Mouse (Mus musculus): ENCODE data around the gene Ftsj3. TPM values are rescaled to one million over a fixed set of nuclear protein-coding genes. Genes with fewer than 3 reads are reported as not detected.

The Ftsj3 gene
- 10 to 100 TPM; 24.2 to 34.4 (median 29.6) TPM for total RNA-seq (2022)

- DNase-seq (ENCODE audit: low spot score in 2 of 2): peak; percentile 94 to 99
These were observed at the start of gene Ftsj3, which contains the start of gene Psmc5 for GRCm38 (mm10) chr11:106255685-106256451. Ftsj3 (minus strand) TSS chr11:106256079. Psmc5 (plus strand) TSS chr11:106256154.

GRCm38 (mm10) chr11:106305348-106306064 lies 49.6 kb upstream of the Ftsj3 start:
- DNase-seq (ENCODE audit: low spot score in 2 of 2): no peak

GRCm38 (mm10) chr11:106302634-106303033 lies 46.8 kb upstream of the Ftsj3 start:
- no peak for DNase-seq (ENCODE audit: low spot score in 2 of 2)

- no peak for DNase-seq (ENCODE audit: low spot score in 2 of 2)
These were observed 45.9 kb upstream of the Ftsj3 start, which contains the start of gene Gh for GRCm38 (mm10) chr11:106301765-106302164. Gh (minus strand) TSS chr11:106301865.

- DNase-seq (ENCODE audit: low spot score in 2 of 2): no peak
These were observed 36.0 kb upstream of the Ftsj3 start for GRCm38 (mm10) chr11:106291861-106292260.

GRCm38 (mm10) chr11:106290376-106290775 lies 34.5 kb upstream of the Ftsj3 start:
- no peak for DNase-seq (ENCODE audit: low spot score in 2 of 2)

- no peak for DNase-seq (ENCODE audit: low spot score in 2 of 2)
These were observed 33.5 kb upstream of the Ftsj3 start for GRCm38 (mm10) chr11:106289369-106289768.

- DNase-seq (ENCODE audit: low spot score in 2 of 2): no peak
These were observed 31.1 kb upstream of the Ftsj3 start for GRCm38 (mm10) chr11:106286987-106287386.

GRCm38 (mm10) chr11:106286206-106286605 lies 30.3 kb upstream of the Ftsj3 start:
- no peak for DNase-seq (ENCODE audit: low spot score in 2 of 2)

- DNase-seq (ENCODE audit: low spot score in 2 of 2): no peak
These were observed 28.2 kb upstream of the Ftsj3 start for GRCm38 (mm10) chr11:106284126-106284525.

- no peak for DNase-seq (ENCODE audit: low spot score in 2 of 2)
These were observed 27.5 kb upstream of the Ftsj3 start for GRCm38 (mm10) chr11:106283371-106283770.

- no peak for DNase-seq (ENCODE audit: low spot score in 2 of 2)
These were observed 26.6 kb upstream of the Ftsj3 start for GRCm38 (mm10) chr11:106282452-106282851.

GRCm38 (mm10) chr11:106276454-106276853 lies 20.6 kb upstream of the Ftsj3 start, which contains the start of gene Tcam1:
Tcam1 (plus strand) TSS chr11:106276672.
- peak; percentile 80 to 92 for DNase-seq (ENCODE audit: low spot score in 2 of 2)

GRCm38 (mm10) chr11:106274971-106275411 lies 19.1 kb upstream of the Ftsj3 start:
- no peak for DNase-seq (ENCODE audit: low spot score in 2 of 2)

- no peak for DNase-seq (ENCODE audit: low spot score in 2 of 2)
These were observed 18.5 kb upstream of the Ftsj3 start for GRCm38 (mm10) chr11:106274374-106274773.

- no peak for DNase-seq (ENCODE audit: low spot score in 2 of 2)
These were observed 17.9 kb upstream of the Ftsj3 start for GRCm38 (mm10) chr11:106273811-106274210.

- DNase-seq (ENCODE audit: low spot score in 2 of 2): no peak
These were observed 17.4 kb upstream of the Ftsj3 start for GRCm38 (mm10) chr11:106273311-106273684.

GRCm38 (mm10) chr11:106272644-106273310 lies 16.9 kb upstream of the Ftsj3 start, which contains the start of gene Smarcd2:
Smarcd2 (minus strand) TSS chr11:106272972.
- DNase-seq (ENCODE audit: low spot score in 2 of 2): peak; percentile 93 to 99

- DNase-seq (ENCODE audit: low spot score in 2 of 2): no peak
These were observed 16.1 kb upstream of the Ftsj3 start for GRCm38 (mm10) chr11:106271794-106272643.

- no peak for DNase-seq (ENCODE audit: low spot score in 2 of 2)
These were observed 15.4 kb upstream of the Ftsj3 start for GRCm38 (mm10) chr11:106271131-106271793.

Measured in left cerebral cortex, adult 8-10 months (tissue).